Mouse (Mus musculus): ENCODE measurements at regions not wholly inside any gene's neighbourhood (a gene's known extent, or its start where the extent isn't known, plus 50 kb on each side); places are given as distances from the start of the nearest gene placed in this dataset.

GRCm38 (mm10) chr17:47291558-47291957, 77.1 kb upstream of the Mrps10 start:
- TF ChIP-seq POLR2A (IDR thresholded peaks at IDR 0.05; ENCODE audit: insufficient read depth, low read length) (no peak), CTCF (IDR thresholded peaks at IDR 0.05; ENCODE audit: low read depth, low read length) (no peak)
